Mouse (Mus musculus): ENCODE results near the gene 4933403O08Rik. TPM values are rescaled to one million over a fixed set of nuclear protein-coding genes. Genes with fewer than 3 reads are reported as not detected.

Gene 4933403O08Rik
- not detected in 2 replicates for polyA plus RNA-seq (2016; fragmentation: Nextera tagmentation; extraction: Ambion mirVana)

GRCm38 (mm10) chrX:112238749-112239148 is at the start of gene 4933403O08Rik:
4933403O08Rik (plus strand) TSS chrX:112239049.
- WGBS = 76% methylated on average over 3 of the region's 3 CpGs
- H3K9me3 ChIP-seq = no peaks in the 10 kb centered on the region
- H3K4me3 ChIP-seq = no peak within 1 kb of the TSS

GRCm38 (mm10) chrX:112242916-112243315 is 4.1 kb downstream of the 4933403O08Rik start:
- Histone ChIP-seq H3K4me2 (replicated peaks) (no peak overlapping the region), H3K36me3 (no peaks in the 10 kb centered on the region), H3K27ac (no peak overlapping the region), H3K9ac (no peak overlapping the region), H3K4me3 (no peak overlapping the region), H3K4me1 (no peaks in the 10 kb centered on the region), H3K9me3 (no peaks in the 10 kb centered on the region), H3K27me3 (no peaks in the 10 kb centered on the region)
- WGBS = 82% methylated on average over 1 of the region's 1 CpGs
- no peak for ATAC-seq (ENCODE audit: insufficient number of reproducible peaks, insufficient read depth, low FRiP score, low TSS enrichment)

More at GRCm38 (mm10) chrX:112238749-112239148, at the start of gene 4933403O08Rik:
- Histone ChIP-seq H3K36me3 (no peaks in the 10 kb centered on the region), H3K27me3 (no peaks in the 10 kb centered on the region), H3K4me2 (replicated peaks) (no peak within 1 kb of the TSS), H3K27ac (no peak within 1 kb of the TSS), H3K9ac (no peak within 1 kb of the TSS), H3K4me1 (no peaks in the 10 kb centered on the region)
- ATAC-seq (ENCODE audit: insufficient number of reproducible peaks, insufficient read depth, low FRiP score, low TSS enrichment) = no peak

GRCm38 (mm10) chrX:112255513-112255912 is 16.7 kb downstream of the 4933403O08Rik start:
- WGBS = 74% methylated on average over 2 of the region's 2 CpGs
- ATAC-seq (ENCODE audit: insufficient number of reproducible peaks, insufficient read depth, low FRiP score, low TSS enrichment) = no peak
- Histone ChIP-seq H3K36me3 (no peaks in the 10 kb centered on the region), H3K27ac (no peak overlapping the region), H3K9ac (no peak overlapping the region), H3K27me3 (no peaks in the 10 kb centered on the region), H3K4me1 (no peaks in the 10 kb centered on the region), H3K9me3 (no peaks in the 10 kb centered on the region), H3K4me2 (replicated peaks) (no peak overlapping the region), H3K4me3 (no peak overlapping the region)

GRCm38 (mm10) chrX:112273550-112273949 is 34.7 kb downstream of the 4933403O08Rik start:
- H3K36me3 ChIP-seq = no peaks in the 10 kb centered on the region
- no peaks in the 10 kb centered on the region for H3K4me1 ChIP-seq
- H3K9me3 ChIP-seq = no peaks in the 10 kb centered on the region
- no peak overlapping the region for H3K27ac ChIP-seq
- no peak overlapping the region for H3K9ac ChIP-seq
- H3K4me2 ChIP-seq (replicated peaks) = no peak overlapping the region
- H3K4me3 ChIP-seq = no peak overlapping the region
- no peaks in the 10 kb centered on the region for H3K27me3 ChIP-seq
- 76% methylated on average over 1 of the region's 1 CpGs for WGBS
- ATAC-seq (ENCODE audit: insufficient number of reproducible peaks, insufficient read depth, low FRiP score, low TSS enrichment) = no peak

Other genes starting within 250 kb of the 4933403O08Rik start
- 0.68 and 0.98 TPM in 2 replicates for gene Tex16, start 228.0 kb upstream of the 4933403O08Rik start, polyA plus RNA-seq (2016; fragmentation: Nextera tagmentation; extraction: Ambion mirVana)
- gene Apool, start 72.3 kb downstream of the 4933403O08Rik start, polyA plus RNA-seq (2016; fragmentation: Nextera tagmentation; extraction: Ambion mirVana) = 64.4 and 69.0 TPM in 2 replicates
- 0.25 TPM in 1 of 2 replicates, not detected in the other for gene Satl1, start 167.7 kb downstream of the 4933403O08Rik start, polyA plus RNA-seq (2016; fragmentation: Nextera tagmentation; extraction: Ambion mirVana)

All from embryonic facial prominence, embryonic 12.5 days (tissue).